Mouse (Mus musculus): ENCODE measurements around the gene Ttll4. TPM values are rescaled to one million over a fixed set of nuclear protein-coding genes. Genes with fewer than 3 reads are reported as not detected.
A peak's percentile ranks its signal among the peaks of the same experiment; 100 is the strongest.

The Ttll4 gene
- total and polyA plus RNA-seq, 3 experiments = 6.6 to 10.9 (median 9.7) TPM

- Histone ChIP-seq H3K27me3 (ENCODE audit: control insufficient read depth, insufficient read depth, low read length) (no peaks in the 10 kb centered on the region), H3K4me3 (no peak overlapping the region), H3K9ac (ENCODE audit: low read depth, low read length) (no peak overlapping the region), H3K36me3 (ENCODE audit: control insufficient read depth, insufficient read depth, low read length) (no peaks in the 10 kb centered on the region), H3K4me1 (ENCODE audit: control insufficient read depth, insufficient read depth, low read length) (peaks cover 3% of the 10 kb centered on the region), H3K27ac (no peak overlapping the region), H3K79me2 (replicated peaks; ENCODE audit: control insufficient read depth, insufficient read depth, low read length) (no peaks in the 10 kb centered on the region)
- intact Hi-C loops (cut with DNase I) = loop anchor here (10.0 kb wide), 1 partner anchor 51 kb away; the partner anchor contains the start of gene Ttll4
- DNase-seq = no peak
- TF ChIP-seq CTCF (IDR thresholded peaks at IDR 0.05) (no peak), POLR2A (IDR thresholded peaks at IDR 0.05; ENCODE audit: insufficient read depth, low read depth, low read length) (no peak), EP300 (IDR thresholded peaks at IDR 0.05; ENCODE audit: insufficient read depth, low read depth, low read length) (no peak)
- 89% methylated on average over 6 of the region's 6 CpGs for WGBS
These were observed 54.3 kb downstream of the Ttll4 start for GRCm38 (mm10) chr1:74715886-74716285.

GRCm38 (mm10) chr1:74718113-74718512 is 56.6 kb downstream of the Ttll4 start:
- DNase-seq = no peak
- Histone ChIP-seq H3K27ac (no peak overlapping the region), H3K36me3 (ENCODE audit: control insufficient read depth, insufficient read depth, low read length) (no peaks in the 10 kb centered on the region), H3K9ac (ENCODE audit: low read depth, low read length) (no peak overlapping the region), H3K27me3 (ENCODE audit: control insufficient read depth, insufficient read depth, low read length) (no peaks in the 10 kb centered on the region), H3K4me3 (no peak overlapping the region), H3K4me1 (ENCODE audit: control insufficient read depth, insufficient read depth, low read length) (0 out of 2 replicates have a peak, but pooled peaks cover 1% of the 10 kb centered on the region), H3K79me2 (replicated peaks; ENCODE audit: control insufficient read depth, insufficient read depth, low read length) (no peaks in the 10 kb centered on the region)
- 85% methylated on average over 8 of the region's 8 CpGs for WGBS
- no peak for TF ChIP-seq POLR2A (IDR thresholded peaks at IDR 0.05; ENCODE audit: insufficient read depth, low read depth, low read length)
- TF ChIP-seq CTCF (IDR thresholded peaks at IDR 0.05) = no peak
- TF ChIP-seq EP300 (IDR thresholded peaks at IDR 0.05; ENCODE audit: insufficient read depth, low read depth, low read length) = no peak
- intact Hi-C loops (cut with DNase I) = loop anchor here (10.0 kb wide), 1 partner anchor 53 kb away; the partner anchor contains the start of gene Ttll4

- no peak for TF ChIP-seq EP300 (IDR thresholded peaks at IDR 0.05; ENCODE audit: insufficient read depth, low read depth, low read length)
- no peak for TF ChIP-seq CTCF (IDR thresholded peaks at IDR 0.05)
- no peak for TF ChIP-seq POLR2A (IDR thresholded peaks at IDR 0.05; ENCODE audit: insufficient read depth, low read depth, low read length)
- H3K27me3 ChIP-seq (ENCODE audit: control insufficient read depth, insufficient read depth, low read length) = no peaks in the 10 kb centered on the region
- H3K4me3 ChIP-seq = no peak overlapping the region
- no peaks in the 10 kb centered on the region for H3K36me3 ChIP-seq (ENCODE audit: control insufficient read depth, insufficient read depth, low read length)
- no peak overlapping the region for H3K27ac ChIP-seq
- 91% methylated on average over 3 of the region's 3 CpGs for WGBS
- intact Hi-C loops (cut with DNase I) = loop anchor here (10.0 kb wide), 1 partner anchor 54 kb away; the partner anchor contains the start of gene Ttll4
- no peak for DNase-seq
- H3K79me2 ChIP-seq (replicated peaks; ENCODE audit: control insufficient read depth, insufficient read depth, low read length) = no peaks in the 10 kb centered on the region
- no peaks in the 10 kb centered on the region for H3K4me1 ChIP-seq (ENCODE audit: control insufficient read depth, insufficient read depth, low read length)
- no peak overlapping the region for H3K9ac ChIP-seq (ENCODE audit: low read depth, low read length)
These were observed 57.7 kb downstream of the Ttll4 start for GRCm38 (mm10) chr1:74719281-74719680.

DNA sequence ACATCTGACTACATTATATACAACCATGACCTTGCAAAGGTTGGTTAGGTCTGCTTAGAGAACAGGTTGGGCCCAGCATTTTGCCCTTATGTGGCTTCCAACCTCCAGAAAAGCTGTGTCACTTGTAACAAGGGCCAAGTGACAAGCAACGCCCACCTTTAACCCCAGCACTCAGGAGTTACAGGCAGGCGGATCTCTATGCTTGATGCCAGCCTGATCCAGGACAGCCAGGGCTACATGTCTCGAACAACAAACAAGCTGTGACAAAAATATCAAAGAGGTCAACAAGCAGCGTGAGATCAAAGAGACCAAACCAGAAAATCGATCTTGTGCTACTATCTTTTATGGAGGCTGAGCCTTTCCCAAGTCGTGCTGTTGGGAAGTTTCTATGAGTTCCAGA is 60.1 kb downstream of the Ttll4 start:
- H3K27me3 ChIP-seq (ENCODE audit: control insufficient read depth, insufficient read depth, low read length) = no peaks in the 10 kb centered on the region
- 79% methylated on average over 6 of the region's 6 CpGs for WGBS
- intact Hi-C loops (cut with DNase I) = no loop called here

GRCm38 (mm10) chr1:74723748-74724147 is 62.2 kb downstream of the Ttll4 start:
- no peak for DNase-seq
- Histone ChIP-seq H3K4me1 (ENCODE audit: control insufficient read depth, insufficient read depth, low read length) (no peaks in the 10 kb centered on the region), H3K9ac (ENCODE audit: low read depth, low read length) (no peak overlapping the region), H3K4me3 (no peak overlapping the region), H3K27ac (no peak overlapping the region), H3K79me2 (replicated peaks; ENCODE audit: control insufficient read depth, insufficient read depth, low read length) (no peaks in the 10 kb centered on the region), H3K36me3 (ENCODE audit: control insufficient read depth, insufficient read depth, low read length) (no peaks in the 10 kb centered on the region), H3K27me3 (ENCODE audit: control insufficient read depth, insufficient read depth, low read length) (no peaks in the 10 kb centered on the region)
- intact Hi-C loops (cut with DNase I) = no loop called here
- 84% methylated on average over 2 of the region's 2 CpGs for WGBS
- TF ChIP-seq EP300 (IDR thresholded peaks at IDR 0.05; ENCODE audit: insufficient read depth, low read depth, low read length) = no peak
- peak; percentile 53 for TF ChIP-seq CTCF (IDR thresholded peaks at IDR 0.05)

More for the DNA sequence above, 60.1 kb downstream of the Ttll4 start:
- no peak for TF ChIP-seq CTCF (IDR thresholded peaks at IDR 0.05)
- no peak for TF ChIP-seq POLR2A (IDR thresholded peaks at IDR 0.05; ENCODE audit: insufficient read depth, low read depth, low read length)
- no peak overlapping the region for H3K27ac ChIP-seq
- no peaks in the 10 kb centered on the region for H3K36me3 ChIP-seq (ENCODE audit: control insufficient read depth, insufficient read depth, low read length)
- no peak for DNase-seq
- H3K9ac ChIP-seq (ENCODE audit: low read depth, low read length) = no peak overlapping the region
- H3K79me2 ChIP-seq (replicated peaks; ENCODE audit: control insufficient read depth, insufficient read depth, low read length) = no peaks in the 10 kb centered on the region
- no peaks in the 10 kb centered on the region for H3K4me1 ChIP-seq (ENCODE audit: control insufficient read depth, insufficient read depth, low read length)
- H3K4me3 ChIP-seq = no peak overlapping the region

DNA sequence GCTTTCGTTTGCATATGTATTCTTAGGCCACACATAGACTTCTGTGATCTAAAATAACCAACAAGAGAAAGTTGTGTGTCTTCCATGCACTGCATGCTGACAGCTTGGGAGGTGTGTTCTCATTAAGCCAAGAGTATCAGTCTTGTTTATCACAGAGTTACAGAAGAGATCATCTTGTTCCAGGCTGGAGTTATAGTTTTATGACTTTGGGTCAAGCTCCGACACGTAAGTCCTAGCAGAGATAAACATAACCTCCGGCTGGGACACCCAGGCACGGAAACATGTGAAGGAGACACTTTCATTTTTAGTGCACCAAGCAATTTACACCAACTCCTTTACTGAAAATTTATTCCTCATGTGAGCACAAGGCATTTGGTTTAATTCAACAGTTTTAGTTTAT is 64.6 kb downstream of the Ttll4 start:
- H3K9ac ChIP-seq (ENCODE audit: low read depth, low read length) = no peak overlapping the region
- intact Hi-C loops (cut with DNase I) = no loop called here
- no peak for TF ChIP-seq CTCF (IDR thresholded peaks at IDR 0.05)
- H3K4me3 ChIP-seq = no peak overlapping the region
- H3K27ac ChIP-seq = no peak overlapping the region
- 63% methylated on average over 5 of the region's 5 CpGs for WGBS
- no peaks in the 10 kb centered on the region for H3K36me3 ChIP-seq (ENCODE audit: control insufficient read depth, insufficient read depth, low read length)
- H3K4me1 ChIP-seq (ENCODE audit: control insufficient read depth, insufficient read depth, low read length) = no peaks in the 10 kb centered on the region
- no peaks in the 10 kb centered on the region for H3K27me3 ChIP-seq (ENCODE audit: control insufficient read depth, insufficient read depth, low read length)
- H3K79me2 ChIP-seq (replicated peaks; ENCODE audit: control insufficient read depth, insufficient read depth, low read length) = no peaks in the 10 kb centered on the region
- no peak for DNase-seq

All from heart, adult 2 months (tissue).